Comparison of ENCODE assay signal across 30 mouse cellular contexts in the genomic region with DNA sequence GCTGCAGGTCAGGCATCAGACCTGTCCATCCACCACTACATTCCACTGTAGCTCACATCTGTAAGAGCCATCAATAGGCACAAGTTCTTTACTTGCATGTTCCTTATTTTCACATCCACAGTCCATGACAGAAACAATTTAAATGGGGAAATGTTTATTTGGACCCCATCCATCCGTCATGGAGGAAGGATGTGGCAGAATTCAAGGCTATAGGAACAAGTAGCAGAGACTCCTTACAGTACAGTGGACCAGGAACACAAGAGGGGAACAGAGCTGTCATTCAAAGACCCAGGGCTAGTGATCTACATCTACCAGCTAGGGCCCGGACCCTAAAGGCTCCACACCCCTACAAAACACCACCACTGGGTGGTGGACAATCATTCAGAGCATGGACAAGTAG. TPM values are rescaled to one million over a fixed set of nuclear protein-coding genes. Genes with fewer than 3 reads are reported as not detected.
DNase-seq lines count a peak whose midpoint lies in the region; ATAC-seq lines count a peak whose summit lies in the region.
"Had no signal": no experiment of that assay in that cellular context is flagged by ENCODE, and none has a peak within 500 bp of the region (broad histone marks: within the 10 kb centered on the region; RNA-seq: fewer than 3 reads in every experiment).

No protein-coding gene starts in this region.

- H3K4me1 ChIP-seq in liver, embryonic 11.5 days (replicated peaks; ENCODE audit: control insufficient read depth, insufficient read depth, low read length) = peaks cover 15% of the 10 kb centered on the region
- H3K4me1 ChIP-seq in hindbrain, embryonic 16.5 days (ENCODE audit: control insufficient read depth, insufficient read depth, low read depth, low read length) = no peaks in the 10 kb centered on the region; the same call in 1 of the 2 replicates
- peaks cover 19% of the 10 kb centered on the region for H3K4me1 ChIP-seq in hindbrain, embryonic 13.5 days (replicated peaks)

- no peaks in the 10 kb centered on the region for H3K36me3 ChIP-seq in liver, embryonic 11.5 days (ENCODE audit: control insufficient read depth, insufficient read depth, low read length)
- H3K36me3 ChIP-seq in hindbrain, embryonic 16.5 days (ENCODE audit: control insufficient read depth, insufficient read depth, low read length) = no peaks in the 10 kb centered on the region
- H3K36me3 ChIP-seq in hindbrain, embryonic 13.5 days = no peaks in the 10 kb centered on the region
- H3K36me3 ChIP-seq: embryonic facial prominence, embryonic 12.5 days; embryonic facial prominence, embryonic 15.5 days; G1E; heart, embryonic 10.5 days; heart, embryonic 13.5 days; hindbrain, embryonic 10.5 days; hindbrain, embryonic 15.5 days; intestine, embryonic 15.5 days had no signal

- no peak overlapping the region for H3K9ac ChIP-seq in liver, embryonic 11.5 days (ENCODE audit: low read depth, low read length)
- no peak overlapping the region for H3K9ac ChIP-seq in hindbrain, embryonic 16.5 days (ENCODE audit: low read depth, low read length)
- H3K9ac ChIP-seq in hindbrain, embryonic 13.5 days = no peak overlapping the region
- H3K9ac ChIP-seq: embryonic facial prominence, embryonic 12.5 days; embryonic facial prominence, embryonic 15.5 days; forebrain, postnatal 0 days; heart, embryonic 13.5 days; hindbrain, embryonic 15.5 days; intestine, embryonic 15.5 days had no signal

- 70% methylated on average over 2 of the region's 2 CpGs for WGBS in liver, embryonic 11.5 days
- 96% methylated on average over 2 of the region's 2 CpGs for WGBS in hindbrain, embryonic 16.5 days
- WGBS in hindbrain, embryonic 13.5 days = 97% methylated on average over 2 of the region's 2 CpGs

- H3K4me2 ChIP-seq in liver, embryonic 11.5 days = no peak overlapping the region
- H3K4me2 ChIP-seq in hindbrain, embryonic 16.5 days (ENCODE audit: low read length) = no peak overlapping the region
- H3K4me2 ChIP-seq in hindbrain, embryonic 13.5 days = no peak overlapping the region
- H3K4me2 ChIP-seq: embryonic facial prominence, embryonic 12.5 days; embryonic facial prominence, embryonic 15.5 days; heart, embryonic 13.5 days; hindbrain, embryonic 15.5 days; intestine, embryonic 15.5 days had no signal

- H3K27ac ChIP-seq in liver, embryonic 11.5 days (ENCODE audit: low read depth, low read length) = no peak overlapping the region
- H3K27ac ChIP-seq in hindbrain, embryonic 16.5 days (ENCODE audit: low read depth, low read length) = no peak overlapping the region
- no peak overlapping the region for H3K27ac ChIP-seq in hindbrain, embryonic 13.5 days
- H3K27ac ChIP-seq: embryonic facial prominence, embryonic 12.5 days; embryonic facial prominence, embryonic 15.5 days; gastrocnemius, adult 2 months; heart, embryonic 10.5 days; heart, embryonic 13.5 days; hindbrain, embryonic 10.5 days; hindbrain, embryonic 15.5 days; intestine, embryonic 15.5 days had no signal

- H3K27me3 ChIP-seq in liver, embryonic 11.5 days (replicated peaks; ENCODE audit: control insufficient read depth, insufficient read depth, low read length) = no peaks in the 10 kb centered on the region
- H3K27me3 ChIP-seq in hindbrain, embryonic 16.5 days (replicated peaks; ENCODE audit: control insufficient read depth, insufficient read depth, low read length) = no peaks in the 10 kb centered on the region
- H3K27me3 ChIP-seq in hindbrain, embryonic 13.5 days = no peaks in the 10 kb centered on the region
- H3K27me3 ChIP-seq: CH12.LX; embryonic facial prominence, embryonic 12.5 days; embryonic facial prominence, embryonic 15.5 days; heart, embryonic 13.5 days; hindbrain, embryonic 15.5 days; intestine, embryonic 15.5 days; Patski had no signal

- peak; percentile 69 for ATAC-seq in granulocyte monocyte progenitor cell, adult 5-6 weeks (replicated peaks; ENCODE audit: poor library complexity, severe bottlenecking)
- peak; percentile 45 for ATAC-seq in megakaryocyte progenitor cell, adult 5-6 weeks (replicated peaks; ENCODE audit: poor library complexity)
- no peak for ATAC-seq in liver, embryonic 11.5 days (replicated peaks; ENCODE audit: low FRiP score)
- ATAC-seq in hindbrain, embryonic 16.5 days = no peak
- no peak for ATAC-seq in hindbrain, embryonic 13.5 days (ENCODE audit: low FRiP score)
- ATAC-seq: forebrain, embryonic 14.5 days; forebrain, postnatal 0 days; intestine, embryonic 15.5 days; Patski had no signal

- H3K9me3 ChIP-seq in liver, embryonic 11.5 days (ENCODE audit: control insufficient read depth, low read length) = no peaks in the 10 kb centered on the region
- H3K9me3 ChIP-seq in hindbrain, embryonic 16.5 days (ENCODE audit: control insufficient read depth, low read length) = no peaks in the 10 kb centered on the region
- H3K9me3 ChIP-seq in hindbrain, embryonic 13.5 days = no peaks in the 10 kb centered on the region
- H3K9me3 ChIP-seq: embryonic facial prominence, embryonic 12.5 days; embryonic facial prominence, embryonic 15.5 days; G1E; heart, embryonic 10.5 days; heart, embryonic 13.5 days; hindbrain, embryonic 10.5 days; hindbrain, embryonic 15.5 days; intestine, embryonic 15.5 days had no signal

- H3K4me3 ChIP-seq in liver, embryonic 11.5 days (ENCODE audit: low read depth, low read length) = no peak overlapping the region
- no peak overlapping the region for H3K4me3 ChIP-seq in hindbrain, embryonic 16.5 days (ENCODE audit: low read length)
- H3K4me3 ChIP-seq in hindbrain, embryonic 13.5 days = no peak overlapping the region
- H3K4me3 ChIP-seq: embryonic facial prominence, embryonic 12.5 days; embryonic facial prominence, embryonic 15.5 days; gastrocnemius, adult 2 months; heart, embryonic 10.5 days; heart, embryonic 13.5 days; hindbrain, embryonic 10.5 days; hindbrain, embryonic 15.5 days; intestine, embryonic 15.5 days had no signal

- DNase-seq in heart, adult 8-10 months (ENCODE audit: low spot score) = peak; percentile 11
- DNase-seq in heart, postnatal 36 days = no peak
- DNase-seq in 416B (ENCODE audit: low read depth) = peak; percentile 68
- no peak for DNase-seq in liver, embryonic 11.5 days (ENCODE audit: low spot score)
- DNase-seq: adrenal gland, postnatal 10 days; adrenal gland, postnatal 36 days; cerebellum, adult 11 months; cerebellum, adult 2 months; cerebellum, adult 9-11 months; cerebellum, postnatal 25 days; forebrain, postnatal 0 days; gastrocnemius, adult 2 months; gastrocnemius, postnatal 14 days; heart, adult 18-20 months; heart, postnatal 14 days had no signal

- intact Hi-C loops in heart, postnatal 36 days (cut with DNase I) = no loop called here

RNA-seq across cellular contexts. Expression of a gene that starts 55.6 kb away (rescaled TPM):
- total RNA-seq in heart, adult 8-10 months (2022) = 10 to 100 TPM in 1 of 4 experiments, 1 to 10 TPM in 3; 6.9 to 13.4 (median 8.3) TPM
- total RNA-seq in heart, postnatal 36 days (2021) = 10 to 100 TPM; 13.2 to 15.7 TPM
- total RNA-seq in granulocyte monocyte progenitor cell, adult 5-6 weeks (2014; fragmentation: Nextera tagmentation) = 99.4 and 128 TPM in 2 replicates
- 77.5 and 82.6 TPM in 2 replicates for total RNA-seq in granulocyte monocyte progenitor cell, adult 5-6 weeks (2017)
- total RNA-seq in megakaryocyte progenitor cell, adult 5-6 weeks (2015) = 106 and 110 TPM in 2 replicates
- 69.3 and 69.8 TPM in 2 replicates for total RNA-seq in megakaryocyte progenitor cell, adult 5-6 weeks (2017)
- polyA plus RNA-seq in liver, embryonic 11.5 days (2014; fragmentation: Nextera tagmentation; extraction: Ambion mirVana) = 11.8 and 12.1 TPM in 2 replicates
- polyA plus RNA-seq in hindbrain, embryonic 16.5 days (2015; fragmentation: Nextera tagmentation; extraction: Ambion mirVana) = 19.5 TPM in 2 replicates
- polyA plus RNA-seq in hindbrain, embryonic 13.5 days (2015; fragmentation: Nextera tagmentation; extraction: Ambion mirVana) = 20.9 and 21.1 TPM in 2 replicates

Comparison
In these comparisons a context has a peak if more than half of its experiments do, and no peak if none do; other contexts are left out.
1. DNase-seq: peak in heart, adult 8-10 months (single experiment) and 416B (single experiment); none in heart, postnatal 36 days (0 of 2) and liver, embryonic 11.5 days (single experiment).
2. ATAC-seq: peak in granulocyte monocyte progenitor cell, adult 5-6 weeks (single experiment) and megakaryocyte progenitor cell, adult 5-6 weeks (single experiment); none in liver, embryonic 11.5 days (single experiment), hindbrain, embryonic 16.5 days (single experiment) and hindbrain, embryonic 13.5 days (single experiment).
3. RNA of a gene that starts 55.6 kb away (total RNA-seq): 69.3 to 110 TPM in megakaryocyte progenitor cell, adult 5-6 weeks and 77.5 to 128 TPM in granulocyte monocyte progenitor cell, adult 5-6 weeks; 13.2 to 15.7 TPM in heart, postnatal 36 days and 6.9 to 13.4 TPM in heart, adult 8-10 months; every median in the first group is over 4 times any median in the second.